Comparison of ENCODE assay signal across 8 mouse cellular contexts in genomic region chr1:34462766-34463165, GRCm38 (mm10). TPM values are rescaled to one million over a fixed set of nuclear protein-coding genes. Genes with fewer than 3 reads are reported as not detected.
DNase-seq lines count a peak whose midpoint lies in the region; ATAC-seq and TF ChIP-seq lines count a peak whose summit lies in the region.

No protein-coding gene starts in this region.

- intact Hi-C loops in left cerebral cortex, postnatal 14 days (cut with DNase I), result no loop called here

- H3K27me3 ChIP-seq in heart, postnatal 0 days (ENCODE audit: control insufficient read depth, insufficient read depth, low read length), result no peaks in the 10 kb centered on the region
- H3K27me3 ChIP-seq in liver, adult 2 months (ENCODE audit: control insufficient read depth, insufficient read depth, low read length), result peaks cover 2% of the 10 kb centered on the region; the same call in 1 of the 2 replicates
- H3K27me3 ChIP-seq in neural tube, embryonic 13.5 days, result peaks cover 40% of the 10 kb centered on the region

- 21% methylated on average over 7 of the region's 7 CpGs for WGBS in heart, postnatal 0 days
- WGBS in liver, adult 2 months, result 26% methylated on average over 7 of the region's 7 CpGs
- WGBS in neural tube, embryonic 13.5 days, result 19% methylated on average over 7 of the region's 7 CpGs

- H3K27ac ChIP-seq in heart, postnatal 0 days (ENCODE audit: low read depth), result no peak overlapping the region
- no peak overlapping the region for H3K27ac ChIP-seq in liver, adult 2 months (replicated peaks; ENCODE audit: insufficient read depth, low read depth, low read length)
- H3K27ac ChIP-seq in neural tube, embryonic 13.5 days (replicated peaks), result no peak overlapping the region

- no peaks in the 10 kb centered on the region for H3K79me2 ChIP-seq in liver, adult 2 months (ENCODE audit: control insufficient read depth, insufficient read depth, low read length)

- H3K36me3 ChIP-seq in heart, postnatal 0 days (replicated peaks; ENCODE audit: control insufficient read depth, insufficient read depth, low read length), result no peaks in the 10 kb centered on the region
- no peaks in the 10 kb centered on the region for H3K36me3 ChIP-seq in liver, adult 2 months (ENCODE audit: control insufficient read depth, insufficient read depth, low read length)
- no peaks in the 10 kb centered on the region for H3K36me3 ChIP-seq in neural tube, embryonic 13.5 days

- H3K9ac ChIP-seq in heart, postnatal 0 days (replicated peaks; ENCODE audit: low read depth, low read length), result no peak overlapping the region
- no peak overlapping the region for H3K9ac ChIP-seq in liver, adult 2 months (ENCODE audit: low read depth, low read length)
- H3K9ac ChIP-seq in neural tube, embryonic 13.5 days, result no peak overlapping the region

- no peak for TF ChIP-seq EP300 in heart, postnatal 0 days (IDR thresholded peaks at IDR 0.05; ENCODE audit: low read depth)

- H3K9me3 ChIP-seq in heart, postnatal 0 days (replicated peaks; ENCODE audit: control insufficient read depth, low read length), result no peaks in the 10 kb centered on the region
- no peaks in the 10 kb centered on the region for H3K9me3 ChIP-seq in neural tube, embryonic 13.5 days

- H3K4me2 ChIP-seq in heart, postnatal 0 days (ENCODE audit: low read depth, low read length), result no peak overlapping the region
- H3K4me2 ChIP-seq in neural tube, embryonic 13.5 days, result no peak overlapping the region

- peak; percentile 26; the same call in 1 of the 2 replicates for ATAC-seq in heart, postnatal 0 days (ENCODE audit: insufficient read depth, low read depth)
- 0 out of 2 replicates have a peak, but pooled peaks have one; percentile 12 for ATAC-seq in neural tube, embryonic 13.5 days (ENCODE audit: low read depth)

- H3K4me3 ChIP-seq in heart, postnatal 0 days (ENCODE audit: low read depth, low read length), result no peak overlapping the region
- no peak overlapping the region for H3K4me3 ChIP-seq in liver, adult 2 months (ENCODE audit: insufficient read depth, low read depth, low read length)
- no peak overlapping the region for H3K4me3 ChIP-seq in neural tube, embryonic 13.5 days

- TF ChIP-seq POLR2A in liver, adult 2 months (IDR thresholded peaks at IDR 0.05; ENCODE audit: extremely low read depth, insufficient read depth, low read length), result no peak

- peaks cover 9% of the 10 kb centered on the region; the same call in 1 of the 2 replicates for H3K4me1 ChIP-seq in heart, postnatal 0 days (ENCODE audit: control insufficient read depth, insufficient read depth)
- no peaks in the 10 kb centered on the region for H3K4me1 ChIP-seq in liver, adult 2 months (ENCODE audit: control insufficient read depth, insufficient read depth, low read length)
- peaks cover 10% of the 10 kb centered on the region for H3K4me1 ChIP-seq in neural tube, embryonic 13.5 days (replicated peaks)

- DNase-seq in left cerebral cortex, postnatal 14 days (ENCODE audit: low spot score in 2 of 2), result peak; percentile 59 to 77
- DNase-seq in left cerebral cortex, adult 8-10 months (ENCODE audit: low spot score in 2 of 2), result no peak
- DNase-seq in R1 (ENCODE audit: low read depth, low spot score), result peak; percentile 86
- DNase-seq in cerebellum, postnatal 25 days, result peak; percentile 65 to 84
- peak; percentile 61 for DNase-seq in heart, postnatal 0 days (ENCODE audit: low spot score)
- DNase-seq in liver, adult 2 months (ENCODE audit: extremely low read depth, low read depth, low spot score), result no peak
- DNase-seq in thymus, postnatal 14 days, result peak; percentile 88

- peak; percentile 68 for TF ChIP-seq CTCF in heart, postnatal 0 days (IDR thresholded peaks at IDR 0.05; ENCODE audit: low read depth)
- peak; percentile 78 for TF ChIP-seq CTCF in liver, adult 2 months (IDR thresholded peaks at IDR 0.05; ENCODE audit: low read depth, low read length)

RNA-seq across cellular contexts. Expression of gene Ptpn18, which starts 3.2 kb away (rescaled TPM):
- 1 to 10 TPM; 2.5 to 4.7 TPM for total RNA-seq in left cerebral cortex, postnatal 14 days (2021)
- 10 to 100 TPM in 2 of 4 experiments, 1 to 10 TPM in 2; 3.4 to 11.1 (median 7.3) TPM for total RNA-seq in left cerebral cortex, adult 8-10 months (2022)
- 4.7 TPM in 1 of 2 replicates, not detected in the other for total RNA-seq in heart, postnatal 0 days (2014; rRNA removed; ENCODE audit: low replicate concordance)
- polyA plus RNA-seq in heart, postnatal 0 days (2015; fragmentation: Nextera tagmentation; extraction: Ambion mirVana), result 10.7 and 13.8 TPM in 2 replicates
- total RNA-seq in liver, adult 2 months (2014; rRNA removed), result 9.6 and 9.9 TPM in 2 replicates
- 13.5 and 25.4 TPM in 2 replicates for polyA plus RNA-seq in liver, adult 2 months (2012; rRNA removed)
- polyA plus RNA-seq in neural tube, embryonic 13.5 days (2015; fragmentation: Nextera tagmentation; extraction: Ambion mirVana), result 6.3 and 10.0 TPM in 2 replicates

RNA-seq across cellular contexts. Expression of gene Imp4, which starts 23.1 kb away (rescaled TPM):
- 10 to 100 TPM; 31.5 to 32.4 TPM for total RNA-seq in left cerebral cortex, postnatal 14 days (2021)
- 10 to 100 TPM; 29.7 to 36.0 (median 33.1) TPM for total RNA-seq in left cerebral cortex, adult 8-10 months (2022)
- total RNA-seq in heart, postnatal 0 days (2014; rRNA removed; ENCODE audit: low replicate concordance), result 12.4 and 45.3 TPM in 2 replicates
- 41.6 and 42.5 TPM in 2 replicates for polyA plus RNA-seq in heart, postnatal 0 days (2015; fragmentation: Nextera tagmentation; extraction: Ambion mirVana)
- total RNA-seq in liver, adult 2 months (2014; rRNA removed), result 11.2 and 17.0 TPM in 2 replicates
- 32.1 and 36.2 TPM in 2 replicates for polyA plus RNA-seq in liver, adult 2 months (2012; rRNA removed)
- 55.5 and 61.0 TPM in 2 replicates for polyA plus RNA-seq in neural tube, embryonic 13.5 days (2015; fragmentation: Nextera tagmentation; extraction: Ambion mirVana)

RNA-seq across cellular contexts. Expression of gene Ccdc115, which starts 23.3 kb away (rescaled TPM):
- 10 to 100 TPM; 16.7 to 18.7 TPM for total RNA-seq in left cerebral cortex, postnatal 14 days (2021)
- 10 to 100 TPM; 15.5 to 19.7 (median 17.9) TPM for total RNA-seq in left cerebral cortex, adult 8-10 months (2022)
- total RNA-seq in heart, postnatal 0 days (2014; rRNA removed; ENCODE audit: low replicate concordance), result 29.2 and 30.5 TPM in 2 replicates
- polyA plus RNA-seq in heart, postnatal 0 days (2015; fragmentation: Nextera tagmentation; extraction: Ambion mirVana), result 29.7 and 32.4 TPM in 2 replicates
- 12.1 and 13.5 TPM in 2 replicates for total RNA-seq in liver, adult 2 months (2014; rRNA removed)
- 10.7 and 12.9 TPM in 2 replicates for polyA plus RNA-seq in liver, adult 2 months (2012; rRNA removed)
- polyA plus RNA-seq in neural tube, embryonic 13.5 days (2015; fragmentation: Nextera tagmentation; extraction: Ambion mirVana), result 60.7 and 65.1 TPM in 2 replicates

RNA-seq across cellular contexts. Expression of gene Prss39, which starts 35.4 kb away (rescaled TPM):
- total RNA-seq in left cerebral cortex, postnatal 14 days (2021), result not detected
- total RNA-seq in left cerebral cortex, adult 8-10 months (2022), result not detected
- not detected in 2 replicates for total RNA-seq in heart, postnatal 0 days (2014; rRNA removed; ENCODE audit: low replicate concordance)
- polyA plus RNA-seq in heart, postnatal 0 days (2015; fragmentation: Nextera tagmentation; extraction: Ambion mirVana), result not detected in 2 replicates
- total RNA-seq in liver, adult 2 months (2014; rRNA removed), result not detected in 2 replicates
- polyA plus RNA-seq in liver, adult 2 months (2012; rRNA removed), result not detected in 2 replicates
- polyA plus RNA-seq in neural tube, embryonic 13.5 days (2015; fragmentation: Nextera tagmentation; extraction: Ambion mirVana), result not detected in 2 replicates

Comparison
In these comparisons a context has a peak if more than half of its experiments do, and no peak if none do; other contexts are left out.
1. DNase-seq: peak in left cerebral cortex, postnatal 14 days (2 of 2), R1 (single experiment), cerebellum, postnatal 25 days (2 of 2), heart, postnatal 0 days (single experiment) and thymus, postnatal 14 days (single experiment); none in left cerebral cortex, adult 8-10 months (0 of 2) and liver, adult 2 months (single experiment).